Mouse (Mus musculus) lung, postnatal 10 days (tissue): ENCODE measurements around the gene Noct.
"Not testable (repeated sequence)": the region's sequence is repeated elsewhere in the genome, so short reads cannot be mapped to it uniquely, and the experiment has no call there.

Experiments used
- DNase-seq: peaks from one replicate; pipeline ENCODE4 v3.0.0; 2021

The Noct gene

DNA sequence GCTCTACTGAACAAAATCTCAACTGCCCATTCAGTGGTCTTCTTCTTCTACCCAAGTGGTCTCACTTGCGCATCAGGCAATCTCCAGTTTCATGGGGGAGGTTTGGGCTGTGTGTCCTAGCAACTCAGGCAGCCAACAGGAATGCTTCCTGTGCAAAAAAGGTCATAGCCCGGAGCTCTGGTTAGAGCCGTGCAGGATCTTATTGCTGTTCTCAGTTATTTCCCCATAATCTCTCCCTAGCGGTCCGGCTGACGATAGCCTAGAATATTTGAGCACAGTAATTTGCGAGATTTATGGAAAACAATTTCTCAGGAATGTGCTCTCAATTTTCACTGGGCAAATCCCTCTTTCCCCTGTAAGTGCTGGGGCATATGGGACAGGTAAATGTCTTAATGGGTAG lies 17.7 kb upstream of the Noct start:
- no peak for DNase-seq

DNA sequence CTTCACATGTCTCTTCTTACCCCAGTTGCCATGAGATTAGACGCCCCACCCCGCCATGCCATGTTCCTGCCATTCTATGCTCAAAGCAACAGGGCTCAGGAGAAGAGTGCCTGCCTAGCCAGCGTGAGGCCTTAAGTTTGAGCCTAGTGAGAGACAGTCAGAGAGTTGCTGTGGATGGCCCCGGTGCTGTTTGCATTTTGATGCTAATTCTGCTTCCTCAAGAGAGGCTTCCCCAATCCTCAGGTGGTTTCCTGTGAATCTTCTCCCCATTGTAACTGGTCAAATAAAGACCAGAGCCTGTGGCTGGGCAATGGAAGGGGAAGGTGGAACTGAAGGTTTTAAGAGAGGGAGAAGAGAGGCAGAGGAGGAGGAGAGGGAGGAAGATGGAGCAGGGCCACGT lies 15.6 kb upstream of the Noct start:
- no peak for DNase-seq

DNA sequence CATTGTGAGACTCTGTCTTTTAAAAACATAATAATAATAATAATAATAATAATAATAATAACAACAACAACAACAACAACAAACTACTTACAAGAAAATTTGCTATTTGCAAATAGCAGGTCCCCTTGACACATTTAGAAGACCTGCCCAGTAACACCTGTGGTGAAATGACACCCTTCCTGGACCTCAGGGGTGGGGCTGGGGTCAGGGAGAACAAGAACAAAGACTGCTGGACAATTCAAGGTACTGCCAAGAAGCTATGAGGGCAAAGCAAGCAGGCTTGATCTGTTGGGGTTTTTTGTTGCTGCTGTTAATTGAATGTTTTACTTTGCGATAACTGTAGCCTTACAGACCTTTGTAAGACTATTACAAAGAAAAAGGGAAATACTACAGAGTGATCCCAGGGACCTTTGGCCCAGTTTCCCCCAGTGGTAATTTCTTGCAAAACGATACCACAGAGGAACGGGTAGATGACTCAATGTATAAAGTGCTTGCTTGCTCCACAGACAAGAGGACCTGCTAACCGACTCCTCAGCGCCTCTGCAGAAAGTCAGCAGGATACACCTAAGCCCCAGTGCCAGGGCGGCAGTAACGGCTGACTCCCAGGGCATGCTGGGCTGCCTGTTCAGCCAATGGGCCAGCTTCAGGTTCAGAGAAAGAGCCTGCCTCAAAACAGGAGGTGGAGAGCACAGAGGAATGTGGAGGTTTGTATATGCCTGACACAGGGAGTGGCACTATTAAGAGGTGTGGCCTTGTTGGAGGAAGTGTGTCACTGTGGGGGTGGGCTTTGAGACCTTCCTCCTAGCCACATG lies 14.5 kb upstream of the Noct start:
- DNase-seq, result no peak

DNA sequence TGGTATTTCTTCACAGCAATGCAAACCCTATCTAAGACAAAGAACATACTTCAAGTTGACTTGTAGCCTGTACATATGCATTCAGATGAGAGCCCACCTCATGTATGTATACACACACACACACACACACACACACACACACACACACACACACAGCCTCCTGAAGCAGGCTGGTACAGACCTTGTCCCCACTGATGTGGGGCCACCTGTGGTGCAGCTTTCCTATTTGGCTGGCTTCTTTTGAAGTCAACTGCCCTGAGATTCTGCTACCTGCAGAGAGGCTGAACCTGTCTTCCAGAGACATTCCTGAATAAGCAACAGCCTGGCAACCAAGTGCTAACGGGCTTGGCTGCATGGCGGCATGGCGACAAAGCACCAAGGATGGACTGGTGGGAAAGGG lies 13.8 kb upstream of the Noct start:
- DNase-seq, result no peak

DNA sequence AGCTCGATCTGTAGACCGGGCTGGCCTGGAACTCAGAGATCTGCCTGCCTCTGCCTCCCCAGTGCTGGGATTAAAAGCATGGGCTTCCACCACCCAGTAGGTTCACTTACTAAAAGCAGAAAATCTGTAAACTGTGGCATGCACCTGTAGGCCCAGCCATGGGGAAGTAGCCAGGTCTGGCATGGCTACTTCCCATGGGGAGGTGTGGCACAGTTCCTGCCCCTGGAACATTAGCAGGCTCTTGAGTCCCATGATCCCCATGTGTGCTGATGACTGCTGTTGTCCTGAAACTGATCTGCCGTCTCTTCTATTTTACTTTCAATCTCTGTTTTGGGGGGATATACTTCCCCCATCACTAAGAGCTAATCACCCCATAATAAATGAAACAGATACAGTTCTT lies 11.1 kb upstream of the Noct start:
- DNase-seq, result no peak

DNA sequence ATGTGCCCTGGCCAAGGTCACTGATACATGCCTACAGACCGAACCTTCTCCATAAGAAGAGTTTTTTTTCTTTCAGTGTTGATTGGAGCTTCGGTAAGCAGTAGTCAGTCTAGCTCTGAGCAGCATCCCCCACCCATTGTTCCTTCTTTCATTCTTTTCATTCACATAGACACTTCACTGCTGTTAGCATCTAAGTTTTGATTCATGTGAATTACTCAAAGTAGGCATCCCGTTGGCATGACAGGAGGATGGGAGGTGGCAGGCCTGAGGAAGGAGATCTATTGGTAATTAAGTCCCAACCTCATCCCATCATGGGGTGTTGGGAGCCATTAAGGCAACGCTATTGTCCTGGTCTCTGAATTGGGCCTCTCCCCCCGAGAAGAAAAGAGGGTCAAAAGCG lies 8.6 kb upstream of the Noct start:
- no peak for DNase-seq

DNA sequence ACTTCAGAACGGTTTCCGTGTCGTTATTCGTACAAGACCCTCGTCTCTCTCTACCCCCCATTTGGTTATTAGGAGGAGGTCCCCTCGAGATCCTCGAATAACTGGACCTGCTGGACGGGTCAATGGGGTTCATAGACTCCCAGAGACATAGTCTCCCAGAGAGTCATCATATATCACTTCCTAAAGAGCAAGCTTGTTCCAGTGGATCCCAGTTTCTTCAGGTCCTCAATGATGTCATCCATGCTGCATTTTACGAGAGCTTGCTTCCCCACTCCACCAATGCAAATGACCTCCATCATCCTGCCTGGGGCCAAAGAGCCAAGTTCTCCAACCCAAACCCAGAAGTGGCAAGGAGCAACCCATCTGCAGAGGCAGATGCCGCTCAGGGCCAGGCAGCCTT lies 7.9 kb upstream of the Noct start:
- not testable (repeated sequence) for DNase-seq

DNA sequence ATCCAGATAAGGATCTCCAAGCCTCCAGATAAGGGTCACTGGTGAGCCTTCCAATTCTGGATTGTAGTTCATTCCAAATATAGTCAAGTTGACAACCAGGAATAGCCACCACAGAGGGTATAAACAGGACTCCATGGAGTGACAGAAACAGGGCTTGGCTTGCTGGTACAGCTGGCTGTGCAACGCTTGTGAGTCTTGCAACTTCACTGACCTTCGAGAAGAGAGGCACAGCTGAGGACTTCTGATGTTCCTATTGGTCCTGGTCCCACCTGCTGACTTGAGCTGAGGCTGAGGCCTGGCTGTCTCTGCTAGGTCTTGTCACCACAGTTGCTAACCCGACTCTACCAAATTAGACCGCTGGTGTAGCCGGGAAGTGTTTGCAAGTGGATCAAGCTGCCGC lies 5.9 kb upstream of the Noct start:
- DNase-seq, result not testable (repeated sequence)

DNA sequence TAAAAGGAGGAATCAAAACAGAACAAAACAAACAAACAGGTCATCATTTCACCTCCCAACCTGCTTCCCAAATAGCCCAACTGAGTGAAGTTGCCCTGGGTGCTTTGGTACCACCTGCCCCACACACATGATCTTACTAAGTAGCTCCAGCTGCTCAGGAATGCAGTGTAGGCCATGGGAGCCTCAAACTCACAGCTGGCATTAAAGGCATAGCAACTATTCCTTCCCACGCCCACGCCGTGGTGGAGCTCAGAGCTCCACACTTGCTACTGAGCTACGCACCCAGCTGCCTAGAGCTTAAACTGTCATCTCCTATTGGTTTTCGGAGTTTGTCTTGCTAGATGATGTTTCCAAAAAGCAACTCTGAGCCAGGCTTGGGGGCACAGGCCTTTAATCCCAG lies 5.0 kb upstream of the Noct start:
- DNase-seq, result no peak

DNA sequence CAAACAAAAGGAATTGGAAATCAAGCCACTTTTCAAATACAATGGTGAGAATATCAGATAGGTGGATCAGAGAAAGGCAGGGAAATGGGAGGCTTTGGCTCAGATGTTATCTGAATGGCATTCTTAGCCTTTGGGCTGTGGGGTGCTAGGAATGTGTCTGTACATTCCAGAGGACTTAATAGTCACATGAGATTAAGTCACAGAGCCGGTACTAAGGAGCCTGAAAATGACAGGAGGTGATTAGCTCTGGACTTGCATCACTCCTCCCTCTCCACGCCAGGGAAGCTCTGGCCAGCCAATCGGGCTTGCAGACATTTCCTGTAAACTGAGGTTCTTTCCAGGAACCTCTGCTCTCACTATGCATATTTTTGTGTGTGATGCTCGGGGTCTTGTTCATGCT lies 3.4 kb upstream of the Noct start:
- no peak for DNase-seq

DNA sequence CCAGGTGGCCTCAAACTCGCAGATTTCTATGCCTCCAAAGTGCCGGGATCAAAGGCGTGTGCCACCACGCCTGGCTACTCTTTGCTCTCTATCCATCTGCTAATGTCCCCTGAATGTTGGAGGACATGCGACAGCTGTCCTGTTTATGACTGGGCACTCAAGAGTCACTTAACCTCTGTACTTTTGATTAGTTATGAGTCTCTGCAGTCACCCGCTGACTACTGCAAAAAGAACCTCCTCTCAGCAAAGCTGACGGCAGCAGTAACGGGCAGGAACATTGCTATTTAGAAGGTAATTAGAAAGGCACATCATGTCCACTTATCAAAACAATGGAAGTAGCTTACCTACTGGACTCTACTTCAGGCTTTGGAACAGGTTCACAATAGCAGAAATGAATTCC lies 2.4 kb upstream of the Noct start:
- DNase-seq, result no peak

DNA sequence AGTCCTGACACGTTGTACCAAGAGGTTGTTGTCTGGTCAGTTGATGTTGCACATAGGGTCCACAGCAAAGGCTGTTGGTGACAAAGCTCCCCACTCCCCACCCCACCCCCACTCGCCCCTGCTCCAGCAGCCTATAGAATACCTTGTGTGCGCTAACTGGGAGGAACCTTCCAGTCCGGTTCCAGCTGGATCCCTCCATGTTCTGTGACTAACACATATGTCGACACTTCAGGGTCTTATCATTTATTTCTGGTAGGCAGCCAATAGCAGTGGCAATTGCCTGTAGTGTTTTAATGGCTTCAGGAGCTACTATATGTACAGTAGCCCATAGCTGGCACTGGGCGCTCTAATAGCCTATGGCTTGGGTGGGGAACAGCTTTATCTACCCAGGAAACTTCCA lies 1.9 kb upstream of the Noct start:
- DNase-seq, result no peak

DNA sequence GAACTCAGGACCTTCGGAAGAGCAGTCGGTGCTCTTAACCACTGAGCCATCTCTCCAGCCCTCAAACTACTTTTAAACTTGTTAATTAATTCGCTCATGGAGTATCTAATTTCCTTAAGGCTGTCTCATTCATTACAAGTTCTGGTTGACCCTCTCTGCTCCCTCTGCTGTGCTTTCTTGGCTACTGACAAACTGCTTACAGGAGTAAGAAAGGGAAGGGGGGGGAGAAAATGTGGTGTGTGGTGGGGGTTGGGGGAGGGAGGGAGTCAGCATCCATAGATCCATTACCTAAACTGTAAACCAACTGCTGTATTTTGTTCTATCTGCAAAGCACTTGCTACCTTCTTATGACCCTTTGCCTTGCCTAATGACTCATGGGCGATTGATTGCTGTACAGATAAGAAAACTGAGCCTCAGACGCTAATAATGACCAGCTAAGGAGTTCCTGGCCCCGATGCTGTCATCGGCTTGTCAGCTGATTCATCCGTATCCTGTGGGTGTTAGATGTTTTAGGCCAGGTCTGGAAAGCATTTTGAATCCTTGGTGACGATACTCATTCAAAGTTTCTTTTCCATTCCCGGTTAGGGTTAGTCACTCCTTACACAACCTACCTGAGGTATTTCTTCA lies 1.3 kb upstream of the Noct start:
- DNase-seq, result no peak

DNA sequence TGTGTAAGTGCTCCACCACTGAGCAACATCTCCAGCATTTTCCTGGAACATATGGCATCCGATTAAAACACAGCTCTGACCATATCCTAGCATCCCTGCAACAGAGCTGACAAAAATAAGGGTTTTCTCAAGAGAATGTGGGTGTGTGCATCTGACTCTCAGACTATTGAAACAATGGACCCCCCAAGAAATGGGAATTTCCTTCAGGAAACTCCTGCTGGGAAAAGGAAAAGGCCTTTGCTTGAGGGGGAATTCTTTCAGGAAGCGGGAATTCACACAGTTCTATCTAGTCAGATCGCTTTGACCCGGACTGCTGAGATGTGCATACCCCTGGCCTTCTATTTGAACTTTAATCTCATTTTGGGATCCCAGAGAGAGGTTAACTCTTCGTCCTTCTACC lies 691 bp upstream of the Noct start:
- DNase-seq, result no peak

DNA sequence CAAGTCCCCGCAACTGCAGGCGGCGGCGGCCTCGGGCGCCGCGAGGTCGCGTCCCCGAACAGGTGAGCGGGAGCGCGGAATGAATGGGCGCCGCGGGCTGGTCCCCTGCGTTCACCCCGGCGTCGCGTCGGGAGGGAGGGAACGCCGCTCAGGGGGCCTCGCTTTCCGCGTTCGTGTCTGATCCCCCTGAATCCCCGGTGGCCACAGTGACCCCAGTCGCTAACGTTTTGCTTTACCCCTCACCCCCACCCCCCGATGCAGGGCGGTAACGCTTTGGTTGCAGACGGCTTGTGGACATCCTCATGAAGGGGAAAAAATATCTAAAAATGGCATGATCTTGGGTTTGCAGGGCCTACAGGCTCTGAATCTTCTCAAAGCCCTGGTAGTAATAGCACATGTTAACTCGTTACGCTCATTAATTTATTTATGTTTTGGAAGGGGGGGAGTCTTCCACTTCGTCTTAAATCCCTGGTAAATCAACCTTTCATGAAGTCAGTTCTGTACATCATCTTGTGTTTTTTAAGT lies 1.0 kb downstream of the Noct start:
- peak; percentile 23 for DNase-seq

DNA sequence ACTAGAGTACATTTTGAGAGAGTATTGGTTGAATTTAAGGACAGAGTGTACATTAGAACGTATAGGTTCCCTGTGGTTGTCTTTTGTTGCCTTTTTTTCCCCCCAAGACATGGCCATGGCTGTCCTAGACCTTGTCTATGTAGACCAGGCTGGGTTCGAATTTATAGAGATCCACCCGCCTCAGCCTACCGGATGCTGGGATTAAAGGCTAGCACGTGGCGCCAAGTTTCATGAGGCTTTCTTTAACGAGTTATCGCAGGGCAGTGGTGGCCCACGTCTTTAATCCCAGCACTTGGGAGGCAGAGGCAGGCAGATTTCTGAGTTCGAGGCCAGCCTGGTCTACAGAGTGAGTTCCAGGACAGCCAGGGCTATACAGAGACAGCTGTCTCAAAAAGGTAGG lies 1.7 kb downstream of the Noct start:
- no peak for DNase-seq

DNA sequence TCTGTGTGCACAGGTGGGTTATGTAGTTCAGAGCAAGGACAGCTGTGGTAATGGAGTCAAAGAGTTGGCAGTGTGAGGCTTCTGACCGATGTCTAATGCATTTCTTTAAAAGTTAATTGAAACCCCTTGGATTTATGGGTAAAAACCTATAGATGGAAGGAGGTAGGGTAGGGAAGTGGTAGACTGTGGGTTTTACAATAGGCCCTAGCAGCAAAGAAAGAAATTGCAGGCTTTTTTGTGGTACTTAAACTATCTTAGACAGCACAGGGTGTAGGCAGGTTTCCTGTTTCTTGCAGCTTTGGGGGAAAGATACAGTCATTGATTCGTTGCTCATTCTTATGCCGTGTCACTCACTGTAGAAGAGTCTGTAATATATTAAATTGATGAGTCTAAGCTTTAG lies 2.4 kb downstream of the Noct start:
- no peak for DNase-seq

DNA sequence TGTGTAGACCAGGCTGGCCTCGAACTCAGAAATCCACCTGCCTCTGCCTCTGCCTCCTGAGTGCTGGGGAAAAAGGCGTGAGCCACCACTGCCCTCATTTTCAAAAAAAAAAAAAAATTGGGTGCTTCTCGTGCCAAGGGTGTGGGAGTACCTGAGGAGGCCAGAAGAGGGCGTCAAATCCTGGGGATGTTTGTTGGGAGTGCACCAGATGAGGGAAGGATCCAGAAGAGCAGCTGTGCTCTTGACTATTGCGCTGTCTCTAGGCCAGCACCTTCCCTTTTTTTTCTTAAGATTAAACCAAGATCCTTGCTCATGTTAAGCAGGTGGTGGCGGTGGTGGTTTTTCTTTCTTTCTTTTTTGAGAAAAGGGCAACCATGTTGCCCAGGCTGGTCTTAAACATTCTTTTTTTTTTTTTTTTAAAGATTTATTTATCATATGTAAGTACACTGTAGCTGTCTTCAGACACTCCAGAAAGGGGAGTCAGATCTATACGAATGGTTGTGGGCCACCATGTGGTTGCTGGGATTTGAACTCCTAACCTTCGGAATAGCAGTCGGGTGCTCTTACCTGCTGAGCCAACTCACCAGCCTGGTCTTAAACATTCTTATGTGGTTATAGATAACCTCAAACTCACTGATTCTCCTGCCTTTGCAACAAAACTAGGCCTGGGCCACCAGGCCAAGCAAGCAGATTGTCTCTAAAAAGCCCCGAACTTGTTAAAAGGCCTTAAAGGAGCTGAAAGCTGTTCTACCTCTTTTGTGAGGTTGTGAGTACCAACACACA lies 4.0 kb downstream of the Noct start:
- peak; percentile 73 for DNase-seq

DNA sequence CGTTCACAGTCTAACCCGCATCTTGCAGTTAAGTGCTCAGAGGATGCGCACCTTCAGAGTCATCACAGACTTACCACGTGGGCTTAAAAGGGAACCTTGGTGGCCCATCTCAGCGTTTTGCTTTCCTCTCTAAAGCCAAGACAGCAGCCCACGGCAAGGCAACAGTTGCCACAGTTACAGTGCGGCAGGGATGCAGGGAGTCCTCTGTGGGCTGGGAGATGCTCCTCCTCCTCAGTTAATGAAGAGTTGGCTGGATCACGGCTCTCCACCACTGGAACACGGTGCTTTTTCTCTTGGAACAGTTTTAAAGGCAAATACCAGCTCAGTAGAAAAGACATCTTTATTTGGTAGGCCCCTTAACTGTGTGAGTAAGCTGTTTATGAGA lies 4.6 kb downstream of the Noct start:
- no peak for DNase-seq

DNA sequence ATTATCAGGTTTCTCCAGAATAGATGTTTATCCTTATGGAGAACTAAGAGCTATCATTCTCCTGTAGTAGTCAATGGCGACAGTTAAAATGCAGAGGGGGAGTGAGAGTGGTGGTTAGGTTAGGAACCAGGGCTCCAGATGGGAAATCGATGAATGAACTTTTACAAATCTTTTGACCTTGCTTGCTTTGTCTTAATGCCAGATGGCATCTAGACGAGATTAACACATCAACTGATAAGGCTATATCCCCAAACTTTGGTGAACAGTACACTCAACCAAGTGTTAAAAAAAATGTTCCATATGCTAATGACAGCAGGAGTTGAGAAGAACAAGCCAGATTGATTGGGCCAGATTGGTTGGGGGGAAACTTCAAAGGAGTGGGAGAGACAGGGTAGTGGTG lies 5.0 kb downstream of the Noct start:
- no peak for DNase-seq

DNA sequence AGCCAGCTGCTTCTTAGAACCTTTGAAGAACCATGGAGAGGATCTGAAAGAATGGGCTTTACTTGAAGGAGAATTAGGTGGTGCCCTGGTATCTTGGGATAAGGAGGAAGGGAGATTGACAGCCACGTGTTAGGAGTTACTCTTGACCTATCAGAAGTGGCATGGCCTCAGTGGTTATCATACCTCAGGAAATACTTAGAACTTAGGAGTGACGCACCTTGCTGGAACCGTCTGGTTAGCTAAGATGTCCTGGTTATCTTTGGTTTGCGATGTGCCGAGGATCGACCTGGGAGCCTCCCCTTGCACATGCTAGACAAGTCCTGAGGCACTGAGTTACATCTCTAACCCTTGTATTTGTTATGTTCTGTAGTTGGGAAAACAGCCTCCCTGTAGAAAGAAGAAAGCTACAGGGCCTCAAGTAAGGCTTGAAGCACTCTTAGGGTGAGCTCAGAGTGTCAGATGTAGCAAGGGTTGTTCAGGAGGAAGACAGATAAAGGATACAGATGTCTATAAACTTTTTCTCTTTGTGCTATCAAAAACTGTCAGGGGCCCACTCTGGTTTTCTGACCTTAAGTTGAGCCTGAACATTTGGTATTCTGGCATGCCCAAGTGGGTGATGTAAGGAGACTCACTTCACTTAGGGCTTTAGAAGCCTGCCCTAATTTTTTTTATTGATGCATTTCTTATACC lies 6.0 kb downstream of the Noct start:
- no peak for DNase-seq

DNA sequence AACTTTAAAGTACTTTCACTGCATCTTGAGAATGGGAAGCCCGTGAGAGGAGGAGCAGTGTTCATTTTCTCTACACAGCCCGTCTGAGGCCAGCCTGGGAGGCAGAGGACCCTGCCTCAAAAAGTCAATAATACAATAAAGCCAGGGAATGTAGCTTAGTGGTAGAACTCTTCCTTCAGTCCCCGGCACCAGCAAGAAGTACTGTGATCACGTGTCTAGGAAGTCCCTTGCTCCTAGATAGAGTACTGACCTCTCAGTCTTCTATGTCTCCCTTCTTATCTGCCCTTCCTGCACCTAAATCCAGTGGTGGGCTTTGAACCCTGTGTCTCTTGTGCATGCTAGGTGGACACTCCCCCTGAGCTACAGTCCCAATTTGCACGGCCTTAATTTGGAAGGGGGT lies 6.6 kb downstream of the Noct start:
- no peak for DNase-seq

DNA sequence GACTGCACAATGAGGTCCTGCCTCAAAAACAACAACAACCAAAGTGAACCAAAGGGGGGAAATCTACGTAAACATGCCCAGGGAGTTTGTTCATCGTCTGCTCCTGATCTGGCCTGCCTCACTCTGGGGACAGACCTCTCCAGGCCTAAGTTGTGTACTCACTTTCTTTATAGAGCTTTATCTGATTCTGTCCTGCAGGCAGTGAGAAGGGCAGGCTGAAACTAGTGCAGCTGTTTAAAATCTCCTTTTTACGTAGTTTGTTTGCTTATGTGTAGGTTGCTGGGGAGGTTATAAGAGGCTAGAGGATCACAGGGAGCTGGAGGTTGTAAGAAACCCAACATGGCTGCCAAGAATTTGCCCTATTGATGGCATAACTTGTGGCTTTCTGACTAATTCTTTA lies 7.3 kb downstream of the Noct start:
- no peak for DNase-seq
